27 mouse cellular contexts compared by ENCODE assay signal in genomic region chr12:67325799-67326198, GRCm38 (mm10).
"Had no signal": no experiment of that assay in that cellular context is flagged by ENCODE, and none has a peak within 500 bp of the region (broad histone marks: within the 10 kb centered on the region; RNA-seq: fewer than 3 reads in every experiment).

No protein-coding gene starts in this region.

- H3K9ac ChIP-seq: heart, embryonic 13.5 days; heart, embryonic 15.5 days; hindbrain, embryonic 12.5 days; hindbrain, embryonic 14.5 days; intestine, embryonic 15.5 days; limb, embryonic 12.5 days; liver, embryonic 13.5 days; liver, embryonic 15.5 days; liver, postnatal 0 days had no signal

- DNase-seq: gastrocnemius, postnatal 14 days; gastrocnemius, postnatal 36 days; heart, adult 11 months; heart, adult 2 months; heart, postnatal 4 days; kidney, adult 18-20 months; kidney, adult 8-10 months; kidney, postnatal 25 days; liver; liver, embryonic 13.5 days; liver, postnatal 0 days had no signal

- H3K9me3 ChIP-seq: heart, embryonic 13.5 days; heart, embryonic 15.5 days; hindbrain, embryonic 10.5 days; hindbrain, embryonic 12.5 days; intestine, embryonic 15.5 days; limb, embryonic 10.5 days; limb, embryonic 12.5 days; liver, embryonic 13.5 days; liver, embryonic 15.5 days had no signal

- H3K4me2 ChIP-seq: heart, embryonic 11.5 days; heart, embryonic 13.5 days; heart, embryonic 15.5 days; hindbrain, embryonic 12.5 days; hindbrain, embryonic 14.5 days; intestine, embryonic 15.5 days; limb, embryonic 12.5 days; liver, embryonic 11.5 days; liver, embryonic 13.5 days; liver, embryonic 15.5 days had no signal

- H3K27me3 ChIP-seq: heart, embryonic 13.5 days; heart, embryonic 15.5 days; hindbrain, embryonic 12.5 days; intestine, embryonic 15.5 days; limb, embryonic 12.5 days; liver, embryonic 13.5 days; liver, embryonic 15.5 days had no signal

- H3K27ac ChIP-seq: heart, adult 2 months; heart, embryonic 13.5 days; heart, embryonic 15.5 days; hindbrain, embryonic 10.5 days; hindbrain, embryonic 12.5 days; hindbrain, embryonic 14.5 days; intestine, embryonic 15.5 days; layer of hippocampus, adult 2 months; left cerebral cortex, adult 2 months; limb, embryonic 10.5 days; limb, embryonic 12.5 days; liver, embryonic 13.5 days; liver, embryonic 15.5 days had no signal

- H3K36me3 ChIP-seq: heart, embryonic 13.5 days; heart, embryonic 15.5 days; hindbrain, embryonic 10.5 days; hindbrain, embryonic 12.5 days; intestine, embryonic 15.5 days; limb, embryonic 10.5 days; limb, embryonic 12.5 days; liver, embryonic 13.5 days; liver, embryonic 15.5 days had no signal

- H3K4me1 ChIP-seq: heart, embryonic 13.5 days; heart, embryonic 15.5 days; hindbrain, embryonic 10.5 days; hindbrain, embryonic 12.5 days; intestine, embryonic 15.5 days; limb, embryonic 10.5 days; limb, embryonic 12.5 days; liver, embryonic 13.5 days; liver, embryonic 15.5 days had no signal

- ATAC-seq: hindbrain, embryonic 16.5 days; inflammation-experienced regulatory T-cells, adult 6 months; intestine, embryonic 15.5 days; intestine, postnatal 0 days; liver, postnatal 0 days had no signal

- H3K4me3 ChIP-seq: heart, adult 2 months; heart, embryonic 13.5 days; heart, embryonic 15.5 days; hindbrain, embryonic 10.5 days; hindbrain, embryonic 12.5 days; intestine, embryonic 15.5 days; layer of hippocampus, adult 2 months; left cerebral cortex, adult 2 months; limb, embryonic 10.5 days; limb, embryonic 12.5 days; liver, embryonic 13.5 days; liver, embryonic 15.5 days had no signal
